Mouse (Mus musculus) layer of hippocampus, postnatal 36 days (tissue): ENCODE measurements around the gene Dennd5b. TPM values are rescaled to one million over a fixed set of nuclear protein-coding genes. Genes with fewer than 3 reads are reported as not detected.
"Not testable (repeated sequence)": the region's sequence is repeated elsewhere in the genome, so short reads cannot be mapped to it uniquely, and the experiment has no call there.

Experiments used
- DNase-seq, 2 experiments: peaks; one replicate each; pipeline ENCODE4 v3.0.0; 2022
- total RNA-seq, 2 experiments: library from RNA; stranded (reverse); gene quantifications; 2 replicates each; pipeline ENCODE4 v1.2.3; 2021

Dennd5b gene
- total RNA-seq, 2 experiments from 2014 or later = 47.8 to 49.5 TPM

- DNase-seq = no peak
These were observed 154.5 kb downstream of the Dennd5b start for GRCm38 (mm10) chr6:148946881-148947405.

DNA sequence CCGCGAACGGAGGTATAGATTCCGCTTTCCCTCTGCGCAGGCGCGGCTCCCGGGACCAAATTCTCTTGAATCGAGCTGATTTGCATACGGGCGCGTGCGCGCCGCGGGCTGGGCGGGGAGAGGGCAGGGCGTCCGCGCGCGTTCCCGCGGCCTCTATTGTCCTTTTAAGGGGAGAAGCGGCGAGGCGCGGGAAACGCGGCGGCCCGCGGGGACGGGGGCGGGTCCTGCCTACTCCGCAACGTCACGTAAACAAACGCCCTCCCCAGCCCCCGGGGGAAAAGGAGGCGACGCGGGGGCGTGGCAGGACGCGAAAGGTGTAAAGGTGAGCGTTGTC lies 155.1 kb downstream of the Dennd5b start, which contains the start of gene Sinhcaf:
Gene Sinhcaf, minus strand, starts transcription at position 59 of the 334 bp plus-strand sequence.
- DNase-seq = peak; percentile 95 to 96

GRCm38 (mm10) chr6:148945509-148946408 lies 155.7 kb downstream of the Dennd5b start:
- DNase-seq = peak; percentile 14 to 18

- DNase-seq = peak; percentile 11 to 20
These were observed 156.5 kb downstream of the Dennd5b start for GRCm38 (mm10) chr6:148944767-148945508.

DNA sequence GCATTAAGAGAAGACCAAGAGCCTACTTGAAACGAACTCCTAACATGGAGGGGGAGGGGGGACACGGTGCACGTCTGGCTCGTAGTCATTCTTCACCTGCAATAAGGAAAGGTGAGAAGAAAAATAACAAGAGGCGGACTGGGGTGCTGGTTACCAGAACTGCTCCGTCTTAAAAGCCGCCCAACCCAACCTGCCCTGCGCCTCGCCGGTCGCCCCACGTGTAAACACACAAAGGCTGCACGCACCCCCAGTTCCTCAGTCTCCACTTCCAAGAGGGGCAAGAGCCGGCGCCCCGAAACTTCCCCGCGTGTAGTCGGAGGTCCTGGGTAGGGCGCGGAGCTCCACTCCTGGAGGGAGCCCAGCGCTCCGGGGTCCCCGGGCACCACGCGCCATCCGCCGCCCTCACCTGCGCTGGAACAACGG lies 157.1 kb downstream of the Dennd5b start:
- DNase-seq = no peak

DNA sequence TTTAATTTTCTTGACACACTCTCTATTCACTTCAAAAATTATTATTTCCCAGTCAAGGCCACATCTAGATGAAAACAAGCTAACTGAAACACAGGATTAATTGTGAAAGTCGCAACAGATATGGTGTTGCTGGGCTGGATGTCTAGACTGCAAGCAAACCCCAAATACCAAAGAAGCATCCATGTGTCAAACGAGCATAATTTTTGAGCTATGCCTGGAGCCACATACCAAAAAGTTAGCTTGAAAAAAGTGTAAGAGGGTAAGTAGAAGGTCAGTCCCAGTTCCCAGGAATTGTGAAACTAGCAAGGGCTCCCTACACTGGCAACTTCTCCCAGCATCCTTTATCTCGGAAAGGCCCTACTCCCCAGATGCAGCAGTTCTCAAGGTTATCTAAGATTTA lies 157.8 kb downstream of the Dennd5b start:
- DNase-seq = no peak

DNA sequence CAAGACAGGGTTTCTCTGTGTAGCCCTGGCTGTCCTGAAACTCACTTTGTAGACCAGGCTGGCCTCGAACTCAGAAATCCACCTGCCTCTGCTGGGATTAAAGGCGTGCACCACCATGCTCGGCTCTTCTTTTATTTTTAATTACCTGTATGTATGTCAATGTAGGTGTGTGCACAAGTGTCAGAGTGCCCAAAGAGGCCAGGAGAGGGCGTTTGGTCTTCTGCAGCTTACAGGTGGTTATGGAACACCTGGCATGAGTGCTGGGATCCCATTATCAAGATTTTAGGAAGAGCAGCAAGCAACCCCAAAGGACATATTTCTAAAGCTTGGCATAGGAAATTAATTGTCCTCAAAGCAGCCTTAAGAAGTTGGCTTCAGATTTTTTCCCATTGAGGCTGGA lies 159.1 kb downstream of the Dennd5b start:
- no peak for DNase-seq

DNA sequence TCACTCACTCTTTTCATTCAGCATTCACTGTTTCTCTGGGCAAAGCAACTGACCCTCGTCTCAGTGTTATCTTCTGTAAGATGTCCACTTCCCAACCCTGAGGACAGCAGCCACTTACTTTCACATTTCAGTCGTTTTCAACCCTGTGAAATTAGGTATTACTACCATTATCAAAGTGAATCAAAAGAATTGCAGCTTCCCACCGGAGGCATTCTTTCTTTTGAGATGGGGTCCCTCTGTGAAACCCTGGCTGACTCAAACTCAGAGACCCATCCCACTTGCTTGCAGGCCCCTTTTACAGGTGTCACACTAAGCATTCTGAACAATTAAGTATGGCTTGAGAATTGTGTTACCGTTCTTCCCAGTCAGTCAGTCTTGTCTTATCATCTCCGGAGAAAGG lies 159.6 kb downstream of the Dennd5b start:
- no peak for DNase-seq

DNA sequence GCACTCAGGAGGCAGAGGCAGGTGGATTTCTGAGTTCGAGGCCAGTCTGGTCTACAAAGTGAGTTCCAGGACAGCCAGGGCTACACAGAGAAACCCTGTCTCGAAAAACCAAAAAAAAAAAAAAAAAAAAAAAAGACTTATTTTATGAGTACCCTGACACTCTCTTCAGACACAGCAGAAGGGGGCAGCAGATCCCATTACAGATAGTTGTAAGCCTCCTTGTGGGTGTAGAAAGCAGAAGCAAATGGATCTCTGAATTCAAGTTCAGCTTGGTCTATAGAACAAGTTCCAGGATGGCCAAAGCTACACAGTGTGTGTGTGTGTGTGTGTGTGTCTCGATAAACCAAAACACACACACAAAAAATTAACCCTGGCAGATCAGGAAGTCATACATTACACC lies 161.1 kb downstream of the Dennd5b start:
- DNase-seq = not testable (repeated sequence)

Other genes starting within 250 kb of the Dennd5b start
- 1 to 10 TPM; 7.6 to 7.8 TPM for gene Caprin2, start 205.4 kb downstream of the Dennd5b start, total RNA-seq
- 1 to 10 TPM; 4.3 to 5.0 TPM for gene Sinhcaf, start 155.2 kb downstream of the Dennd5b start, total RNA-seq
- not detected for gene Gm10203, start 28.5 kb upstream of the Dennd5b start, total RNA-seq
- 1 to 10 TPM; 4.1 to 5.0 TPM for gene Etfbkmt, start 38.2 kb upstream of the Dennd5b start, total RNA-seq
- gene Amn1, start 87.0 kb upstream of the Dennd5b start, total RNA-seq = 10 to 100 TPM; 27.1 to 32.5 TPM
- 10 to 100 TPM; 15.6 to 21.2 TPM for gene Resf1, start 207.7 kb upstream of the Dennd5b start, total RNA-seq